Mouse (Mus musculus) stomach, postnatal 0 days (tissue): ENCODE results near the gene Clrn3.

Experiments used
- CTCF ChIP-seq: IDR thresholded peaks from 2 replicates; pipeline ENCODE4 v1.5.1; 2016; ENCODE audit warnings: antibody characterized with exemption, low read depth, mild to moderate bottlenecking, moderate library complexity
- EP300 ChIP-seq: optimal IDR thresholded peaks from 2 replicates; pipeline ENCODE3; 2016; ENCODE audit warnings: antibody characterized with exemption

DNA sequence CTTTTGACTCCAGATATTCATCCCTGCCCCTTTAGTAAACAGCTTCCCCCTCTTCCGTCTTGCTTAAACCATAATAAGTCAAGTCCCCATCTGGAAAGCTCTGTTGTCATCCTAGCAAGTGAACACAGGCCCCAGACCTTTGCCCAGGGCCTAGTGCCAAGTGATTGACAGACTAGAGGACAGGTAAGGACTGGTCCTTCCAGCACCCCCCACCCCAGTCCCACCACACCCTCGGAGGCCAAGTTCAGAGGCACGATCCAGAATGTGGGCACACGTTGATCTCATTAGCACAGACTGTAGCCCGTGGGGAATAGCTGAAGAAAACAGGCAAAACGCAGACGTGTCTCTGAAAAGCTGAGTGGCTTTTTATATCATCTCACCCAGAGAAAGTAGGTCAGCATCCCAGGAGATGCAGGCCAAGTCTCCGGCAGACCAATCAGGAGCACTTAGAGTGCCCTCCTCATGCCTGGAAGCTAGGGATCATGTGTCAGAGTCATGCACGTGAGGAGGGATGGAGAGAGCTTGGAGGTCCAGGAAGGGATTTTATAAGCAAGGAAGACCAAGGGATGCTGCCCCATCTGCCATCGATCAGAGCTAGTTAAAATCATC lies 43.6 kb upstream of the Clrn3 start:
- TF ChIP-seq CTCF (no peak), EP300 (no peak)
